Mouse (Mus musculus): Measurements from ENCODE around the gene Kcnj11.

Gene Kcnj11

DNA sequence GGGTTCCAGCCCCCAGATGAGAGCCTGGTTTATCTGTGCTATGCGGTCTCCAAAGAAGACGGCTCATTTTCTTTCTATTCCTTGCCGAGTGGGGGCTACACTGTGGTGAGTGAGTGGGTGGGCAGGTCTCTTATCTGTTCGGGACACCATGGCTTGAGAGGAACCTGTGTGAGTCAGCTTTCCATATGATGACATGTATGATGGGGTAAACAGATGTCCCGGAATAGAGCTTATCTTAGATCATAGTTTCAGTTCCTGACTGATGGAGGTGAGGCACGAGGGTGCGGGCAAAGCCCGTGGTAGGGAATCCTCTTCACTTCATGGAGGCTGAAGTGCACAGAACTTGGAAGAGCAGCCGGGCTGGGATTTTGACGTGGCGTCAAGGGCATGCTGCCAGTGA is 54.7 kb downstream of the Kcnj11 start:
- DNase-seq = no peak

DNA sequence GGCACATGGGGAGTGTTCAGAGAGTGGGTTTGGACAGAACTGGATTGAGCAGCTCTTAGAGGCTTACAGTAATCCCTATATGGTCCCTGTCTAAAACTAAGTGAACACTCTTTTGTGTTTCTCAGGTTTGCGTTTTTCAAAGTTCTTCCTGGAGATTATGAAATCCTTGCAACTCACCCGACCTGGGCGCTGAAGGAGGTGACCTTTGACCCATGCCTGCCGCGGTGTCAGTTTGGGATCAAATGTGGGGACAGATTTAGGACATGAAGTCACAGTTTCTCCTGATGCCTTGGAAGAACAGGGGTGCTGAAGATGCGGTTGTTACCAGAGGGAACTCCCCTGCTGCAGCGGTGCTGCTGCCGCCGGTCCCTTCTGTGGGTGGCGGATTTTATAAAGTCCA is 56.5 kb downstream of the Kcnj11 start:
- no peak for DNase-seq

Measured in cerebellum, adult 9-10 months (tissue).